Mouse (Mus musculus) Muller cell, postnatal 12 days (primary cell): ENCODE measurements around the gene Arhgef6.

ENCODE experiments used
- DNase-seq: peaks from one replicate; pipeline ENCODE4 v3.0.0-alpha.2; 2015; ENCODE audit errors: inconsistent ontology term

Arhgef6 gene

DNA sequence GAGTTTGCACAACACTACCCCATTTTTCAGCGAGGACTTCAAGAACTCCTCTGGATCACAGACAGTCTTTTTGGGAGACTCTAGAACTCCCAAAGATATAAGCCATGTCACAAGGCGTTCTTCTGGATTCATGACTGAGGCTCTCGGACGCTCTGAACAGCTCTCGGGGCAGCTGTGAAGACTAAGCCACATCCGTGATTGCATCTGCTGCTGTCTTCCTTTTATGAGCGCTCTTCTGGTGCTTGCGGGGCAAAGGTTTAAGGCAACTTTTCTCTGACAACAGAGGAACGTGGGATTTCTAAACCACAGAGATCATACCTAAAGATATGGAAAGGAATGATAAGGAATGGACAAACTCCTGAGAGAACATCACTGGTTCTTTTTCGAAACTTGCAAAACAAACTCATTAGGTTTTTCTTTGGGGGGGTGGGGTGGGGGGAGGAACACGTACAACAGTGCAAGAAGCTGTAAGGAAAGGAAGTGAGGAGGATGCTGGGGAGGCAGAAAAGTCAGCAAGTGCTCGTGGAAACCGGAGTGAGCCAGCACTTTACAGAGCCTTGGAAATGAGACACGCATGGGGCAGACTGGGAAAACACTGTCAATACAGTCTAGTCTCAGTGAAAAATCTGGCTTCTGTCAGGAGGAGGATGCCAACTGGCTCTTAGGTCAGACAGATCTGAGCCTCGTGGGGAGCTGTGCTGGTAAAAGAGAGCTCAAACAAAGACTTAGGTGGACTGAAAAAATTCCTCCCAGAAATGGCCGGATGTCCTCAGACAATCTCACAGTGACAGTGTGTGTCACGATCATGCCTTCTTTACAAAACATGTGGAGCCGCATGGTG, at the start of gene Arhgef6:
Gene Arhgef6 (minus strand): TSS at position 359 of the 841 bp plus-strand sequence.
- DNase-seq: peak; percentile 15

DNA sequence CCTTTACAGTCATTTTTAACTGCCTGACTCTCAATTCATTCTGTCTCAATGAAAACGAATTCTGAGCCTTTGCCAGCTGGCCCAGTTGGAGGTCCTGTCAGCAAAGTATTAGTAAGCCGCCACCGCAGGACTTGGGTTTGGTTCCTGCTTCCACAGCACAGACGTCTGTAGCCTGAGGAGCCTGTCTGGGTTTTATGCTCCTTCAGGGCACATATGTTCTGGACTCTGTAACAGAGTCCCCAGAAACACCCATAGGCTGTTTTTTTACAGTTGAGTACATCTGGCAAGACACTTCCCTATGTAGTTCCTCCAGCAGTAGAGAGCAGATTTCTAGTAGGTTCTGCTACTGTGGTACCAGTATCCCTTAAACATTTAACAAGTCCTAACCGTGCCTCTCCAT, 42.4 kb upstream of the Arhgef6 start:
- DNase-seq: peak; percentile 2

DNA sequence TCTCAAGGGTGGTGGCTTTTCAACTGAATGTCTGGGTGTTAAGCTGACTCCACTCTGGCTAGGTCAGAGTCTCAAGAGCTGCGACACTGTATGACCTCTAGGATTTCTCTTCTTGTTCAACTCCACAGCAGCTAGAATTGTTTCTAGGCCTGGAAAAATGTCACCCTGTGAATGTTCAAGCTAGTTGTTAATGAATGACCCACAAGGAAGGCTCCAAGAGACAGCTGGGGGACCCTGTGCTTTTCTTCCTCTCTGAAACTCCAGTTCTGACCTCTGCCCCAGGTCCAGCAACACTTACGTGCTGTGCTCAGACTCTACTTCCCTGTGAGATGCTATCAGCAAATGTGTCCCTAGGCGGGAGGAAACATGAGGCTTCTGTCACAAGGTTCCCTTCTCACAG, 40.0 kb upstream of the Arhgef6 start:
- DNase-seq: no peak

DNA sequence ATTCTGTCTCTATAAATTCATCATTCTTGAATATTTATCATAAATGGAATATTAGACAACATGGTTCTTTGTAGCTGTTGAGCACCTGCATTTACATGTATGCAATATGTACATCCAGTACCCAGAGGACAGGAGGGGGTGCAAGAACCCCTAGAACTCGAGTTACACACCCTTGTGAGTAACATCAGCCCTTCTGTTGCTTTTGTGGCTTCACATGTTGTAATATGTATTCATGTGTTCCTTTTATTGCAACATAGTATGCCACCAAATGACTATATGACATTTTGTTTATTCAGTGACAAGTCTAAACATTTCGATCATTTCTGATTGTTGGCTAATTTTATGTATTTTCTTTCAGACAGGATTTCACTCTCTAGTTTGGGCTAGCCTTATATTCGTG, 38.6 kb upstream of the Arhgef6 start:
- DNase-seq: no peak

DNA sequence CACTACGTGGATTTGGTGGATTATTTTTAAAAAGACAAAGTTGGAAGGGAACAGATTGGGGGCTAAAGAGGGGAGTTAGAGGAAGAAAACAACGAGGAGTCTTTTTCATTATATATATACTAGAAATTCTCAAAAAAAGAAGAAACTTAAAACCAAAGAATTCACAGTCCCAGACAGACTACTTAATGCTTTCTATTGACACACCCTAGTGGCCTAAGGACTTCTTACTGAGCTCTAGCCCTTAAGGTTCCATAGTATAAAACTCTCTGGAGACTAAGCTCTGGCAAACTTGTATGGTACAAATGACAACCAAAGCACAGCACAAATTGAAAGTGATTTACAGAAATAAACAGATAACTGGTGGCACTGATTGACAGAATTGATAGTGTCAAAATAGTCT, 35.5 kb upstream of the Arhgef6 start:
- DNase-seq: no peak

DNA sequence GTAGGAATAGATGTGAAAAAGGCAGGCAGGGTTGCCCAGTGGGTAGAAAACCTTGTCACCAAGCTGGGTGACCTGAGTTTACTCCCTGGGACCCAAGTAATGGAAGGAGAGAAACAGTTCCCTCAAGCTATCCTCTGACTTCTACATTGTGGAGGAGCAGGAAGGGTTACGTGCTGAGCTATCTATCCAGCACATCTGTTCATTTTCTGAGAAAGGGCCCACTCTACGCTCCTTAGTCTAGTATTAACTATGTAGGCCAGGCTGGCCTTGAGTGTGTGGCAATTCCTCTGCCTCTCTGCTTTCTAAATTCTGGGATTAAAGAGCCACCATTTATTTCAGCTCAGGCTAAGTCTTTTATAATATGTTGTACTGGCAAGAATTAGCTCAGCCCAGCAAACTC, 35.0 kb upstream of the Arhgef6 start:
- DNase-seq: no peak

DNA sequence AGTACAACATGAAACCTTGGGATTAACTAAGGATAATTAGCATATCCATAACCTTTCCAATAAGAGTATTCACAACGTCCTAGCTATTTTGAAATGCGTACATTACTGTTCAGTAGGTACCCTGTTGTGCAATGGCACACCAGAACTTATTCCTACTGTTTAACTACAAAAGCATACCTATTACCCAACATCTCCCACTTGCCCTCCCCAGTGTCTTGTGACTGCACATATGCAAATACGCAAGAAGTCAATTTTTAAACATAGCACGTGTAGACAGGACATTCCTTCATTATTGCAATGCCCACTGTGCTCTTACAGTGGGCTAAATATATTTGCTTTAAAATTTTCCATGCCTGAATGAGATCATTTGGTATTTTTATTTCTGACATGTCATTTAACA, 34.4 kb upstream of the Arhgef6 start:
- no peak for DNase-seq

DNA sequence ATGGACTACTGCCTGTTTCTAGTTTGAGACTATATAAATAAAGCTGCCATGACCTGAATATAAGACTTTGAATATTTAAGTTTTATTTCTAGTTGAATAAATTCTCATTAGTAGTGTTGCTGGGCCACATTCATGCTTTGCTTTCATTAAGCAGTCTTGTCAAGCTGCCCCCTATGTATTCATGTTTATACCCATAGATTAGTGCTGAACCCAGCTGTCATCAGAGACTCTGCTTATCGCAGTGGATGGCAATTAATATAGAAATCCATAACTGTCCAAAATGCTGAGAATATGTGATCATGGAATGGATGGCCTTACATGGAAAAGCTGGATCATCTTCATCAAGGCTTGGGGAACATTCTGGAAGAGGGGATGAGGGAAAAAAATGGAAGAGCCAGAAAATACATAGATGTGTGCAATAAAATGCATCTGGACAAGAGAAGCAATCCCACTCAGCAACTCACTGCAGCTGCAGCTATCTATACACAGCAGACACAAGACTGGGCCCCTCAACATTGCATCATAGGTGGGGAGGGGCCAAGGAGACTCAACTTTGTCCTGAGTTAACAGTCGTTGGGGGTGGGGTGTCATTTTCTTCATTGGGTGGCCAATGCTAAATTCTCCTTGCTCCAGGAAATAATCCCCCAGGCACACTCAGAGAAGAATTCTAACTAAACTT, 26.5 kb upstream of the Arhgef6 start:
- no peak for DNase-seq

DNA sequence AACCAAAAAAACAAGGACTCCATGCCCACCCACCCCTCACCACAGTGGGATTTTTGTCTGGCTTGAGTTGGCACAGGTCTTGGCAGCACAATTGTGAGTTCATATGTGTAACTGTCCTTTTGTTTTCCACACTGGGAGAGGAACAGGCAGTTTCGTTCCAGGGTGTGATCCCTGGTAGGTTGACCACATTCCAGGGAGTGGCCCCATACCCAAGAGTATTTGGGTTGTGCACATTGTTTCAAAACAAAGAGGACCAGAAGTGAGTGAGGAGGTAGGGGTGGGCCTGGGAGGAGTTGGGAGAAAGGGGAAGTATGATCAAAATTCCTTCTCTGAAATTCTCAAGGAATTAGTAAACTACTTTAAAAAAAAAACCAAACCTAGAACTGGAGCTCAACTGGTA, 20.8 kb upstream of the Arhgef6 start:
- no peak for DNase-seq

DNA sequence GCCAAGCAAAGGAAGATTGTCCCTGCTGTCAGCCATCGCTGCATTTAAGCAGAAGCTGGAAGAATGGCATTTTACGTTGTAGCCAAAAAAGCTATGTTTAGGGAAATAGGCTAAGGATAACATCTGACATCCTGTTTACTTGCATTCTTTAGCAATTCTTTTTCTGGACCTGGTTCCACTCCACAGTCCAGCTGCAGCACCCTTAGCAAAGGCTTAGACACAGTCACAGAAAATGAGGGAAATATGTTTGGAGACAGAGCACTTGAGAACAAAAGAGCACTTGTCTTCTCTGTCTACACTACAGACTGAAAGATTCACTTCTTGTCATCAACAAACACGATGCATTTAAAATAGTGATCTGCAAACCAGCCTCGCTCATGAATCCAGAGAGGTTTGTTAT, 691 bp upstream of the Arhgef6 start:
- peak; percentile 6 for DNase-seq

DNA sequence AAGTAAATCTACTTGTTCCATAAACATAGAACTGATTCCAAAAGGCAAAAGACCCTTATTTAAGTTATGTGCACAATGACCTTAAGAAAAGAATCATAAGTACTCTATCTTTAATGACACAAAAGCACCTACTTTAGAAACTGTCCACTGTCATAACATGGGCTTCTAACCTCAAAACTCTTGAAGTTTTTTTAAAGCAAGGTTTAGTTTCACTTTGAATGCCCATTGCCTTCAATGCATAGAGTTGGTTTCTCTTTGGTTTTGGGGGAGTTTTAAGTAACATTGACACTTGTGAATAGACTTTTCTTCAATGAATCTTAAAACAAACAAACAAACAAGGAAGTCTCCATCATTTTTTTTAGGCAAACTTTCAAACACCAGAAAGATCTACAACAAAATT, 947 bp downstream of the Arhgef6 start:
- DNase-seq: no peak

DNA sequence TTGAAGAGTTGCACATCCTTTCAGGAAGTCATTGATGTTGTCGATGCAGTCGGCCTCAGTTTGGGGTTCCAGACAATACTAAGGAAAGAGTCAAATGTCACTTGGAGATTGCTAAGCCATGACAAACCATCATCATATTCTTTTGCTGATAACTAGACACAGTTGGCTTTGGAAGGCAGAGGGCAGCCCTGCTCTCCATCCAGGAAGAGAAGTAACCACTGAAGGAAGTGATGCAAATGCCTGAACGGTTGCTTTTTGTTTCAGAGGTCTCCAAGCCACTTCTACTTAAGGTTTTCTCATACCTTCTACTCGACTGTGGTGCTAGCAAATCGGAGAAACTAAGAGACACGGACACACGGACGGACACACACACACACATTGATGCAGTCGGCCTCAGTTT, 1.6 kb downstream of the Arhgef6 start:
- no peak for DNase-seq

DNA sequence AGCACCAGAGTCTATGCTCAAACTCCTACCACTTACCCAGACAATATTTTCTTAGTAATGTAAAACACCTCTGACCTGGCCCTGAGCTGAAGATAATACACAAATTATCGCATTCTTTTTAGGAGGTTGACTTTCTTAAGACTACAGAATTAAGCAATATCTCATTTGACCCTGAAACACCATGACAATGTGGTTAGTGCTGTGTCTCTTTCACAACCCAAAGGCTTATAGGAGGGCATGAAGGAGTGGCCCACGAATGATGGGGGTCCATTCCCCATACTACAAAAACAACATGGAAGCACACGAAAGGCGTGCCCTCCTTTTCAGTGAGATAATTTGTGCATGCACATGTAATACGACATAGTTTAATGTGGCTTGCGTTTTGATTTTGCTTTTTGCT, 3.2 kb downstream of the Arhgef6 start:
- no peak for DNase-seq

DNA sequence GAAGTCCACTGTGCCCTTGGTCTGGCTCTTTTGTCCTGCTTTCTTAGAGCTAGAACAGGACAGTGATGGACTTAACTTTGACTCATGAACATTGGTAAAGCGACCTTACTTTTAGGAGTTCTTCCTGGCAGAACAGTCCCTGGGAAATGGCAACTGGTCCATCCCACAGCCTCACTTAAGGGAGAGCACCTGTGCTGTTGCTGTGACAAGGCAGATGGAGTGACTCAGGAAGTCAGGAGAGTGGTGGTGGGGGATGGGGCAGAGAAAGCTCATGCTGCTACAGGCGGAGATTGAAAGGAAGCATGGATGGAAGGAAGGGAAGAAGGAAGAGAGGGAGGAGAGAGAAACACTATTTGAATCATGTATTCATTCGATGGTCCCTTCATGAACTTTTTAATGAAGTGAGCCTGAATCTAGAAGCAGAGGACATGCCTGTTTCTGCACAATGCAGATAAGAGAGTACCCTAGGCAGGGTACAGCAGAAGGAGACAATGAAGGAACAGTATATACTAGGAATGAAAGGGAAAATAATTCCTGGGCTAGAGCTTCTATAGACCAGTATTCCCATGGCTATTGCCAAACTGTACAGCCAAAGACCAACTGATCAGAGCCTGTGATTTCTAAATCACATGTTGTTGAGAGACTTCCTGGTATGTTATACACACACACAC, 10.7 kb downstream of the Arhgef6 start:
- DNase-seq: no peak

DNA sequence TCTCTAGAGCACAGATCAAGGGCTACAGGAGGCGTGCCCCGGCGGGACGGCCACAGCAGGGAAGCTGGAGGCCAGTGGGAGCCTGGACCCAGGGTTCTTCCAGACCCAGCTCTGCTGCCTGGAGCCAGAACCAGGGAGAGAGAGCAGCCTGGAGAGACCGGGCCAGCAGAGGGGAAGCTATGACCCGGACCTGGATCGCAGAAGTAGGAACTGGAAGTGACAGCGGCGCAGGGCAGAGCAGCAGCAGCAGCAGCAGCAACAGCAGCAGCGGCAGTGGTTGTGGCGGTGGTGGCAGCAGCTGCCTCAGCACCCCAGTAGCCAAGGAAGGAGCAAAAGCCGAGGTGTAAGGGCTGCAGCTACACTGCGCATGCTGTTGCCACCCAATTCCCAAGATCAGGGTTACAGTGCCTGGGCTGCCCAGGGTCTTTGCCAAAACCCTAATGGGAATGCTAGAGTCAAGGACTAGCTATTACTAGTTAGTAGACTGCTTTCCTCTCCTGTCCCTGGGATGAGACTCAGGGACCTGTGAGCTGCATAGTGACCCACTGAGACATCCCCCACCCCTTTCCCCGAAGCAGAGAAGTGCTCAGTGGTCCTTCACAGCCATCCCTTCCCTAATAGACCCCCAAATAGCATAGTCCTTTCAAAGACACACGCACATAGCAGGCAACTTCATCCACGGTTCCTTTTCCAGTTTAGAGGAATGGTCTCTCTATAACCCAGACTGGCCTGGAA, 11.9 kb downstream of the Arhgef6 start:
- peak; percentile 45 for DNase-seq

DNA sequence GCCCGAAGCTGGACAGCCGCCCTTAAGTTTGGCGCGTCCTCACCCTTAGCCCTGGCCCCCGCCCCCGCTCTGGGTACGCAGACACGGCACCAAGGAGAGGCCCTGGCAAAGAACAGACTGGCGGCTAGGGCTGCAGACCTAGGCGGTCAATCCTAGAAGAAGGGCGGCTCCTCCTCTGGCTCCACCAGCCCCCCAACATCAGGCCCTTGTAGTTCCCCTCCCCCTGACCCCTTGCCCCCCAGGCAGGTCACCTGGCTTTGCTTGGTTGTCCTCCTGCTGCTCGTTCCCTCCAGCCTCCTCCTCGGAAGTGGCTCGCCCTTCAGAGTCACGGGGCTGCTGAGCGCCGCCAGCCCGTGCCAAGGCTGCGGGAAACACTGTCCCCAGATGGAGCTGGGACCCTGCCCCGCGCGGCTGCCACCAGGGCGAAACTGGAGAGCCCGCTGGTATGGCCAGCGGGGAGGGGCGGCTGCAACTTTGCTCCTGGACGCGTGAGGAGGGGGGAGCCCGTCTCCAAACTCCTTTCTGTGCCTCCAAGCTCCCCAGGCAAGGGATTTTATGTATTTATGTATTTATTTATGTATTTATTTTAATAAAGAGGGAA, 12.6 kb downstream of the Arhgef6 start:
- DNase-seq: peak; percentile 33

DNA sequence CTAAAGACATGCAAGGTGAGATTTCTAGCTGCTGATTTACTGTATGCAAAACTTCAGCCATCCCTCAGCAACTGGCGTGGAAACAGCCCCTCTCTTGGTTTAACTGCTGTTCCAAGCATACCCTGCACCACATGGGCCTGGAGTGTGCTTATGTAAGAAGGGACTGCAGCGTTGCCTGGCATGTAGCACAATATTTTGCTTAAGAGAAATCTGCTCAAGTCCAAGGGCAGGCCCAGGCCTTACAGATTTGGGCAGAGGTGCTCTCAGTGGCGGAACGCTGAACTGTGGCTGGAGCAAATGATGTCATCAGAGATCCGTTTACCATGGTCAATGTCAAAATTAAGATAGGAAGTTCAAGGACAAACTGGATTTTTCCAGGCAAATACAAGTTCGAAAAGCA, 13.6 kb downstream of the Arhgef6 start:
- no peak for DNase-seq

DNA sequence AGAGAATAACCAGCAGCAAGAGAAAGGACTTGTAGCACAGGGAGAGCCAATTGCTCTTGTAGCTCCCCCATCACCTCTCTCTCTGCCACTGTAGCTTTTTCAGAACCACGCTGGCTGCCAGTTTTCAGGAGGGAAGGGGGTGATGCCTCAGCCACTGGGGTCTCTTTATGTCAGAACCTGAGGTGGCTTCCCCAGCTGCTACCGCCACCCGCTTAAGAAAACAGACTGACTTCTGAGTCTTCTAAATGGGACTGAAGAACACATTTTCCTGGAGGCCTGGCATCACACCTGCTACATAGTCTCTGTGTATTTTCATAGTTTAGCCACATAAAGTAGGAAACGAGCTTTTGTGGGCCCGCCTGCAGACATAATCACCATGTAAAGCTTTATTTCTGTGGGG, 26.5 kb downstream of the Arhgef6 start:
- no peak for DNase-seq

DNA sequence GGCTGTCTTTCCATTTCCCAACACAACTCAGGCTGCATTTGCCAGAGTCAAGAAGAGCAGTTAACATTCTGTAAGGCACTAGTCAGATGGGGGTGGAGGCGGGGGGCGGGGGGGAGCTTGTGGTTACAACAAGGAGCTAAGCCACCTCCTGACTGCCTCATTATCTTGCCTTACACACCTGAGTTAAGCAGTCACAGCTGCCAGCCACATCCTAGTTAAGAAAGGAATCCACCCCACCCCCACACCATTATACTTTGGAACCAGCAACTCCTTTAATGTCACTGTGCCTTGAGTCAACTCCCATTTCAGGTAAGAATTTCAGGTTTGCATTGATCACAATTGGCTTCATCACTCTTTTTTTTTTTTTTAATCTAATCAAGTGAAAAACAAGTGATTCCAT, 28.5 kb downstream of the Arhgef6 start:
- DNase-seq: no peak

DNA sequence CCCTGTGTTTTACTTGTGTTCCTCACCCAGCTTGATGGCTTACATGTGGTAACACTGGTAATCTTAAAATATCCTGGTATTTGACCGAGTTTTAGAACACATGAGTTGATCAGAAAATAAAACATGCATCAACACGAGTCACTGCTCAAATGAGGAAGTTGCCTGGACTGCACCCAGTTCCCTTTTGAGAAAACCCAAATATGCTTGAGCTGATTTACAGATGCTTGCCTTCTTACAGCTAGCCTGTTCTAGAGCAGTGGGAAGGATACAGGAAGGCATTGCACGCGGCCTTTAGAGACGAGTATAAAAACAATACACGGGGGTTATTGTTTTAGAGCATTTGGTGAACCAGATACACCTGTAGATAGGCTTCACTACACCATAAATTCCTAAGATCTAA, 31.8 kb downstream of the Arhgef6 start:
- no peak for DNase-seq

DNA sequence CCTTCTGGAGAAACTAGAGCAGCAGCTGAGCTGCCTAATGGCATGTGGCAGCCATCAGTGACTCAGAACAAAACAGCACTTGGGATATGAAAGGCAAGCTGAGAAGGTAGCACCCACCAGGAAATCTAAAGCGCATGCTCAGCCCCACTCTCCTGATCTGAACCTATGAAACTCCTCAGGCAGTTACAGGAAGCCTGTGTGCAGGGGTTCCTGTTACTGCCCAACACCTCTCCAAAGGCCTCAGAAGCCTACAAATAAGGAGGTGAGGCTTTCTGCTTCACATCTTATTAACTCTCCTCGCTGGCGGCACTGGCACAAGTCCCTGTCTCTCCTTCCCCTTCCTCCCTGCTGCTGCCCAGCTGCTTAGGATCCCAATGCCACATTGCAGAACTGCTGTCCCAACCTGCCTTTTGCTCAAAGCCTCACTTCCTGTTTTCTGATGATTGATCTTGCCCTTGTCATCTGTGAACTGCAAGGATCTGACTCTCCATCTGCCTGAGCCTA, 33.7 kb downstream of the Arhgef6 start:
- no peak for DNase-seq
